33 mouse cellular contexts compared by ENCODE assay signal in the genomic region with DNA sequence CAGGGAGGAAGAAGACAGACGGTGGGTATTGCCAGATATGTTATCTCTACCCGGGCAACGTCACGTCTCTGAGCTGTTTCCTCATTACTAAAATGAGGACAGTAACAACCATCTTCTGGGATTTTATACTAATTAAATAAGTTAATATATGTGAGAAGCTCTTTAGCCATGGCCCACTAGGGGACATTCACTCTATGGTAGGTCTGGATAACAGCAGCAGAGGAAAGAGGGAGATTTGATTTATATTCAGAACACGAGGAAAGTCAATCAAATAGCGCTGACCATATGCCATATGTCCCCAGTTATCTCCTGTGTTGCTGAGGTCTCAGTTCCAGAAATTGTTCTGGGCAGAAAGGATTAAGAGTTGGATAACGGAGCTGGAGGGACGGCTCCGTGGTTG. TPM values are rescaled to one million over a fixed set of nuclear protein-coding genes. Genes with fewer than 3 reads are reported as not detected.
"Had no signal": no experiment of that assay in that cellular context is flagged by ENCODE, and none has a peak within 500 bp of the region (broad histone marks: within the 10 kb centered on the region; RNA-seq: fewer than 3 reads in every experiment).

No protein-coding gene starts in this region.

- H3K27me3 ChIP-seq: heart, embryonic 12.5 days; heart, embryonic 13.5 days; heart, embryonic 15.5 days; hindbrain, embryonic 12.5 days; hindbrain, embryonic 15.5 days; intestine, embryonic 15.5 days; kidney, embryonic 15.5 days had no signal

- H3K9ac ChIP-seq: heart, embryonic 12.5 days; heart, embryonic 13.5 days; heart, embryonic 15.5 days; hindbrain, embryonic 12.5 days; hindbrain, embryonic 15.5 days; intestine, embryonic 15.5 days; kidney, embryonic 15.5 days had no signal

- H3K36me3 ChIP-seq: heart, embryonic 10.5 days; heart, embryonic 12.5 days; heart, embryonic 13.5 days; heart, embryonic 15.5 days; hindbrain, embryonic 12.5 days; hindbrain, embryonic 15.5 days; intestine, embryonic 15.5 days; kidney, embryonic 15.5 days had no signal

- H3K9me3 ChIP-seq: heart, embryonic 10.5 days; heart, embryonic 12.5 days; heart, embryonic 13.5 days; heart, embryonic 15.5 days; hindbrain, embryonic 12.5 days; hindbrain, embryonic 15.5 days; intestine, embryonic 15.5 days; kidney, embryonic 15.5 days had no signal

- H3K4me3 ChIP-seq: heart, adult 2 months; heart, embryonic 10.5 days; heart, embryonic 12.5 days; heart, embryonic 13.5 days; heart, embryonic 15.5 days; hindbrain, embryonic 12.5 days; hindbrain, embryonic 15.5 days; intestine, embryonic 15.5 days; kidney, embryonic 15.5 days; layer of hippocampus, adult 2 months; left cerebral cortex, adult 2 months had no signal

- ATAC-seq: inflammation-experienced regulatory T-cells, adult 6 months; intestine, embryonic 15.5 days; intestine, embryonic 16.5 days; intestine, postnatal 0 days had no signal

- H3K27ac ChIP-seq: heart, adult 2 months; heart, embryonic 10.5 days; heart, embryonic 13.5 days; heart, embryonic 15.5 days; hindbrain, embryonic 12.5 days; hindbrain, embryonic 15.5 days; intestine, embryonic 15.5 days; kidney, embryonic 15.5 days; kidney, postnatal 0 days; layer of hippocampus, adult 2 months; left cerebral cortex, adult 2 months had no signal

- DNase-seq: heart, adult 2 months; heart, postnatal 10 days; heart, postnatal 14 days; heart, postnatal 36 days; heart, postnatal 4 days; kidney, adult 11 months; kidney, adult 18-20 months; kidney, adult 2 months; kidney, adult 8-10 months; kidney, adult 9 months; kidney, postnatal 10 days; kidney, postnatal 14 days; kidney, postnatal 25 days; kidney, postnatal 36 days; kidney, postnatal 4 days; layer of hippocampus, adult 9-11 months; layer of hippocampus, postnatal 36 days had no signal

- H3K4me1 ChIP-seq: intestine, embryonic 15.5 days had no signal

- H3K4me2 ChIP-seq: heart, embryonic 11.5 days; heart, embryonic 12.5 days; heart, embryonic 13.5 days; heart, embryonic 15.5 days; hindbrain, embryonic 12.5 days; hindbrain, embryonic 15.5 days; intestine, embryonic 15.5 days; kidney, embryonic 15.5 days had no signal

RNA-seq across cellular contexts. Expression of a gene that starts 24.3 kb away (rescaled TPM):
- total RNA-seq: hematopoietic stem cell, adult 5-6 weeks had no signal
